Mouse (Mus musculus): ENCODE results near the gene Tmod1. TPM values are rescaled to one million over a fixed set of nuclear protein-coding genes. Genes with fewer than 3 reads are reported as not detected.

Gene Tmod1
- polyA plus RNA-seq, 1 experiment from 2014 or later = 38.8 TPM

- no peaks in the 10 kb centered on the region for H3K36me3 ChIP-seq (ENCODE audit: control insufficient read depth, insufficient read depth, low read length)
- no peak overlapping the region for H3K4me3 ChIP-seq (ENCODE audit: low read depth, low read length)
- no peak for DNase-seq (ENCODE audit: low spot score)
- no peaks in the 10 kb centered on the region for H3K9me3 ChIP-seq (ENCODE audit: control insufficient read depth, low read length)
- H3K9ac ChIP-seq (ENCODE audit: low read depth, low read length) = no peak overlapping the region
- WGBS = 87% methylated on average over 14 of the region's 14 CpGs
- peaks cover 4% of the 10 kb centered on the region; the same call in 1 of the 2 replicates for H3K4me1 ChIP-seq (ENCODE audit: control insufficient read depth, insufficient read depth, low read length)
- H3K27me3 ChIP-seq (replicated peaks; ENCODE audit: control insufficient read depth, insufficient read depth, low read length) = no peaks in the 10 kb centered on the region
- no peak overlapping the region for H3K27ac ChIP-seq (replicated peaks; ENCODE audit: low read depth, low read length)
- ATAC-seq (ENCODE audit: low read depth) = no peak
- H3K4me2 ChIP-seq (ENCODE audit: low read depth, low read length) = no peak overlapping the region
Measured at GRCm38 (mm10) chr4:46089524-46090125, 50.9 kb downstream of the Tmod1 start.

- no peak for DNase-seq (ENCODE audit: low spot score)
- peak; percentile 62 for ATAC-seq (ENCODE audit: low read depth)
- WGBS = 75% methylated on average over 5 of the region's 5 CpGs
- Histone ChIP-seq H3K36me3 (ENCODE audit: control insufficient read depth, insufficient read depth, low read length) (no peaks in the 10 kb centered on the region), H3K4me1 (ENCODE audit: control insufficient read depth, insufficient read depth, low read length) (peaks cover 4% of the 10 kb centered on the region; the same call in 1 of the 2 replicates), H3K9ac (ENCODE audit: low read depth, low read length) (no peak overlapping the region), H3K4me3 (ENCODE audit: low read depth, low read length) (no peak overlapping the region), H3K4me2 (ENCODE audit: low read depth, low read length) (no peak overlapping the region), H3K27ac (replicated peaks; ENCODE audit: low read depth, low read length) (no peak overlapping the region; the same call in 1 of the 2 replicates), H3K9me3 (ENCODE audit: control insufficient read depth, low read length) (no peaks in the 10 kb centered on the region), H3K27me3 (replicated peaks; ENCODE audit: control insufficient read depth, insufficient read depth, low read length) (no peaks in the 10 kb centered on the region)
Measured at GRCm38 (mm10) chr4:46092429-46093076, 53.8 kb downstream of the Tmod1 start.

- no peak overlapping the region for H3K4me2 ChIP-seq (ENCODE audit: low read depth, low read length)
- ATAC-seq (ENCODE audit: low read depth) = peak; percentile 58
- no peaks in the 10 kb centered on the region for H3K36me3 ChIP-seq (ENCODE audit: control insufficient read depth, insufficient read depth, low read length)
- no peaks in the 10 kb centered on the region for H3K9me3 ChIP-seq (ENCODE audit: control insufficient read depth, low read length)
- H3K27ac ChIP-seq (replicated peaks; ENCODE audit: low read depth, low read length) = no peak overlapping the region; the same call in 1 of the 2 replicates
- no peak overlapping the region for H3K9ac ChIP-seq (ENCODE audit: low read depth, low read length)
- H3K27me3 ChIP-seq (replicated peaks; ENCODE audit: control insufficient read depth, insufficient read depth, low read length) = no peaks in the 10 kb centered on the region
- 66% methylated on average over 15 of the region's 15 CpGs for WGBS
- no peaks in the 10 kb centered on the region for H3K4me1 ChIP-seq (ENCODE audit: control insufficient read depth, insufficient read depth, low read length)
- no peak overlapping the region for H3K4me3 ChIP-seq (ENCODE audit: low read depth, low read length)
- DNase-seq (ENCODE audit: low spot score) = peak; percentile 62
Measured at GRCm38 (mm10) chr4:46094916-46095825, 56.4 kb downstream of the Tmod1 start.

DNA sequence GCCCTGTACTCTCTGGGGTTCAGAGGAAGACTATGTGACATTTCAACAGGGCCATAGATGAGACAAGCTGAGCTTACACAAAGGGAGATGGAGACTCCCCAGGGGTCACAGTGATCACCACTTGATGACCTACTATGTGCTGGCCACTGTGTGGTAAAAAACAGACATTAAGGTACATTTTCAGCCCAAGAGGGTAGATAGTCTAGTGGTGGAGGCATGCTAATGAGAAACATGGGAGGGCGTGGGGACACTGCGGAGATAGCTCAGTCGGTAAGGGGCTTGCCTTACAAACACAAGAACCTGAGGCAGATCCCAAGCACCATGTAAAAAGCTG is 57.1 kb downstream of the Tmod1 start:
- Histone ChIP-seq H3K9ac (ENCODE audit: low read depth, low read length) (no peak overlapping the region; the same call in 1 of the 2 replicates), H3K27me3 (replicated peaks; ENCODE audit: control insufficient read depth, insufficient read depth, low read length) (no peaks in the 10 kb centered on the region), H3K4me1 (ENCODE audit: control insufficient read depth, insufficient read depth, low read length) (no peaks in the 10 kb centered on the region), H3K4me3 (ENCODE audit: low read depth, low read length) (no peak overlapping the region), H3K4me2 (ENCODE audit: low read depth, low read length) (no peak overlapping the region), H3K27ac (replicated peaks; ENCODE audit: low read depth, low read length) (no peak overlapping the region), H3K9me3 (ENCODE audit: control insufficient read depth, low read length) (no peaks in the 10 kb centered on the region), H3K36me3 (ENCODE audit: control insufficient read depth, insufficient read depth, low read length) (no peaks in the 10 kb centered on the region)
- 94% methylated on average over 3 of the region's 3 CpGs for WGBS
- ATAC-seq (ENCODE audit: low read depth) = no peak
- DNase-seq (ENCODE audit: low spot score) = no peak

GRCm38 (mm10) chr4:46096546-46096945 is 57.8 kb downstream of the Tmod1 start:
- DNase-seq (ENCODE audit: low spot score) (no peak), ATAC-seq (ENCODE audit: low read depth) (no peak)
- Histone ChIP-seq H3K9ac (ENCODE audit: low read depth, low read length) (no peak overlapping the region), H3K4me2 (ENCODE audit: low read depth, low read length) (no peak overlapping the region), H3K4me3 (ENCODE audit: low read depth, low read length) (no peak overlapping the region), H3K4me1 (ENCODE audit: control insufficient read depth, insufficient read depth, low read length) (no peaks in the 10 kb centered on the region), H3K9me3 (ENCODE audit: control insufficient read depth, low read length) (no peaks in the 10 kb centered on the region), H3K36me3 (ENCODE audit: control insufficient read depth, insufficient read depth, low read length) (no peaks in the 10 kb centered on the region), H3K27me3 (replicated peaks; ENCODE audit: control insufficient read depth, insufficient read depth, low read length) (no peaks in the 10 kb centered on the region), H3K27ac (replicated peaks; ENCODE audit: low read depth, low read length) (no peak overlapping the region)
- 81% methylated on average over 7 of the region's 7 CpGs for WGBS

DNA sequence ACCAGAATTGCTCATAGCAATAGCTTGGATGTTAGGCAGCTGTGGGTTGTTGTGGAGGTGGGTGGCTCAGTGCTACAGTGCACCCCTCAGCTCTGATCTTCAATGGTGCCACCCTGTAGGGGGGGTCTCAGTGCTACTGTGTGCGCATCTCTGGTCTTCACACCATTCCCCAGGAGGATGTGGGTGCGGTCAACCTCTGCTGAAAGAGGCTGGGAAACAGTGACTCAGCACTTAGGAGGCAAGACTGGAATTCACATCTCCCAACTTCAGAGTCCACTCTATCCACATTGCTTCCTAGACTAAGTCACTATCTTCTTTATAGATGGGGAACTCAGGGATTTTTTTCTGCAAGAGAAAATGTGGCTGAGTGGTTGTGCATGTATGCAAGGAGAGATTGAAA is 58.9 kb downstream of the Tmod1 start:
- WGBS = 92% methylated on average over 2 of the region's 2 CpGs
- no peaks in the 10 kb centered on the region for H3K27me3 ChIP-seq (replicated peaks; ENCODE audit: control insufficient read depth, insufficient read depth, low read length)
- ATAC-seq (ENCODE audit: low read depth) = no peak

GRCm38 (mm10) chr4:46099132-46099531 is 60.4 kb downstream of the Tmod1 start:
- Histone ChIP-seq H3K4me3 (ENCODE audit: low read depth, low read length) (no peak overlapping the region), H3K4me2 (ENCODE audit: low read depth, low read length) (no peak overlapping the region), H3K9me3 (ENCODE audit: control insufficient read depth, low read length) (no peaks in the 10 kb centered on the region), H3K9ac (ENCODE audit: low read depth, low read length) (no peak overlapping the region), H3K4me1 (ENCODE audit: control insufficient read depth, insufficient read depth, low read length) (no peaks in the 10 kb centered on the region), H3K36me3 (ENCODE audit: control insufficient read depth, insufficient read depth, low read length) (no peaks in the 10 kb centered on the region), H3K27me3 (replicated peaks; ENCODE audit: control insufficient read depth, insufficient read depth, low read length) (no peaks in the 10 kb centered on the region), H3K27ac (replicated peaks; ENCODE audit: low read depth, low read length) (no peak overlapping the region)
- ATAC-seq (ENCODE audit: low read depth) (no peak), DNase-seq (ENCODE audit: low spot score) (no peak)
- WGBS = 74% methylated on average over 9 of the region's 9 CpGs

More for the DNA sequence above, 58.9 kb downstream of the Tmod1 start:
- Histone ChIP-seq H3K36me3 (ENCODE audit: control insufficient read depth, insufficient read depth, low read length) (no peaks in the 10 kb centered on the region), H3K9ac (ENCODE audit: low read depth, low read length) (no peak overlapping the region), H3K4me3 (ENCODE audit: low read depth, low read length) (no peak overlapping the region), H3K9me3 (ENCODE audit: control insufficient read depth, low read length) (no peaks in the 10 kb centered on the region), H3K4me1 (ENCODE audit: control insufficient read depth, insufficient read depth, low read length) (no peaks in the 10 kb centered on the region), H3K27ac (replicated peaks; ENCODE audit: low read depth, low read length) (no peak overlapping the region), H3K4me2 (ENCODE audit: low read depth, low read length) (no peak overlapping the region)
- DNase-seq (ENCODE audit: low spot score) = no peak

DNA sequence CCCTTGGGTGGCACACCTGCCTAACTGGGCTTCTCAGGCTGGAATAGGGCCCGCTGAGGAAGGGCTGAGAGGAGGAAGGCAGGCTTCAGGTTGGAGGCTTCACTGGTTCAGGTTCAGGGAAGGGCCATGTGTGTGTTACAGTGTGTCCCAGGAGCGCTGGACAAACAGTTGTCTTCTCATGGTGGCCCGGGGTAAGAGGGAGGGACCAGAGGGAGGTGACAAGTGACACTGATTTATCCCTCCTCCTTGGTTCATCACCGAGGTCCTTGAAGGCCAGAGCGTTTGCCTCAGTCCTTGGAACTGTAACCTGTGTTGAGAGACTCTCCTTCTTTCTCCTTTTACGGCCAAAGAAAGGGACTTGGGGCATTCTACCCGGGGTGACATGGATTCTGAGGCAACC is 61.8 kb downstream of the Tmod1 start:
- Histone ChIP-seq H3K4me1 (ENCODE audit: control insufficient read depth, insufficient read depth, low read length) (no peaks in the 10 kb centered on the region), H3K9ac (ENCODE audit: low read depth, low read length) (no peak overlapping the region), H3K4me3 (ENCODE audit: low read depth, low read length) (no peak overlapping the region), H3K36me3 (ENCODE audit: control insufficient read depth, insufficient read depth, low read length) (no peaks in the 10 kb centered on the region), H3K27me3 (replicated peaks; ENCODE audit: control insufficient read depth, insufficient read depth, low read length) (no peaks in the 10 kb centered on the region), H3K4me2 (ENCODE audit: low read depth, low read length) (no peak overlapping the region), H3K9me3 (ENCODE audit: control insufficient read depth, low read length) (no peaks in the 10 kb centered on the region), H3K27ac (replicated peaks; ENCODE audit: low read depth, low read length) (peak overlapping the region; percentile 31; the same call in 1 of the 2 replicates)
- DNase-seq (ENCODE audit: low spot score) (no peak), ATAC-seq (ENCODE audit: low read depth) (no peak)
- 56% methylated on average over 7 of the region's 7 CpGs for WGBS

All from embryonic facial prominence, embryonic 14.5 days (tissue).